Mouse (Mus musculus) heart, postnatal 0 days (tissue): ENCODE measurements around the gene Dkkl1.

Experiments
- CTCF ChIP-seq: IDR thresholded peaks from 2 replicates; pipeline ENCODE4 v1.5.1; 2016; ENCODE audit warnings: antibody characterized with exemption, control low read depth, low read depth
- EP300 ChIP-seq: IDR thresholded peaks from 2 replicates; pipeline ENCODE4 v1.6.1; 2016; ENCODE audit warnings: antibody characterized with exemption, low read depth

DNA sequence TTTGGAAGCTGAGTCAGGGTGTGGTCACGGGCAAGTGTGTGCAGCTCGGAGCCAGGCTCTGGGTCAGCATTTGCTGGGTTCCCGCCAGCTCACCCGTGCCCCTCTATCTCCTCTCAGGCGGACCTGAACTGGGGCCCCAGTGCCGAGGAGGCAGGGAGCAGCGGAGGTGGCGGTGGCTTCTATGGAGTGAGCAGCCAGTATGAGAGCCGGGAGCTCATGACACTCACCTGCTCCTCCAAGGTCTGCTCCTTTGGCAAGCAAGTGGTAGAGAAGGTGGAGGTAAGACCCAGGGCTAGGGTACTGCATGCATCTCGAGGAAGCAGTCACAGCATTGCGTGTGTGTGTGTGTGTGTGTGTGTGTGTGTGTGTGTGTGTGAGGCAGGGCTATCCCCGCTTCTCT, 19.2 kb upstream of the Dkkl1 start:
- no peak for TF ChIP-seq CTCF
- TF ChIP-seq EP300 = no peak
